ENCODE assay signal across 8 mouse cellular contexts in the genomic region with DNA sequence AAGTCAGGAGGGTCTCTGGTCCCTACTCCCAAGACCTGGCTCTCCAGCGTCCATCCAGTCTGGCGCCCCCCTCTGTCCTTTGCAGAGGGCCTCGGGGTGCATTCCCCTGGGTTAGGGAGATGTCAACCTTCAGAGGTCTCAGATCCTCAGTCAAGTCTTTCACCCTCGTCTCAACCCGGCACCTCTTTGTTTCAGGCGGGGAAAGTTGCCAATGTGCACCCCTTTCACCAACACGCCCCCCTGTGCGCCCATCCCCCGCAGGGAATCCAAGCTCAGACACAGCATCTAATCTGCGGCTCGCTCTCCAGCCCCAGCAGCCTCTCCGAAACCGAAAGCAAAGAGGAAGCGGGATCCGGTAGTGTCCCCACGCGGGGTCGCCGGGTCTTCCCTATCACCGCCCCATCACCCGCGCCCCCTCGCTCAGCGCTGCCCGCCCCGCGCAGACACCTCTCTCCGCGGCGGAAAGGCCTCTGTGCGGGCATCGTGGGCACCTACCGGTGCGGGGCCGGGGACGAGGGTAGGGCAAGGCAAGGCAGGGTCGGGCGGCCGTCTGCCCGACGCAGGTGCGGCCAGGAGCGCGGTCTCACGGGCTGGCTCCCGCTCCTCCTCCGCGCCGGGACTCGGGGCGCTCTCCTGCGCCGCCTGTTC. TPM values are rescaled to one million over a fixed set of nuclear protein-coding genes. Genes with fewer than 3 reads are reported as not detected.
DNase-seq lines count a peak whose midpoint lies in the region; ATAC-seq and TF ChIP-seq lines count a peak whose summit lies in the region.

No protein-coding gene starts in this region.

- H3K27me3 ChIP-seq in ES-Bruce4 (ENCODE audit: control insufficient read depth, insufficient read depth, low read length, poor library complexity, severe bottlenecking), result no peaks in the 10 kb centered on the region
- no peaks in the 10 kb centered on the region for H3K27me3 ChIP-seq in forebrain, embryonic 14.5 days (replicated peaks; ENCODE audit: control insufficient read depth, insufficient read depth, low read length)
- no peaks in the 10 kb centered on the region; the same call in 1 of the 2 replicates for H3K27me3 ChIP-seq in lung, embryonic 16.5 days (ENCODE audit: control insufficient read depth, insufficient read depth, low read depth, low read length)

- H3K9me3 ChIP-seq in ES-Bruce4 (replicated peaks; ENCODE audit: control insufficient read depth, insufficient read depth, low read length, poor library complexity, severe bottlenecking), result no peaks in the 10 kb centered on the region
- H3K9me3 ChIP-seq in forebrain, embryonic 14.5 days (replicated peaks; ENCODE audit: control insufficient read depth, low read length), result no peaks in the 10 kb centered on the region
- no peaks in the 10 kb centered on the region for H3K9me3 ChIP-seq in lung, embryonic 16.5 days (ENCODE audit: control insufficient read depth, low read length)

- peak; percentile 44 for TF ChIP-seq CTCF in ES-Bruce4 (IDR thresholded peaks at IDR 0.05; ENCODE audit: low read depth, low read length)
- peak; percentile 48; the same call in 1 of the 2 replicates for TF ChIP-seq CTCF in olfactory bulb, adult 2 months (IDR thresholded peaks at IDR 0.05; ENCODE audit: insufficient read depth, low read depth, low read length)

- no peaks in the 10 kb centered on the region for H3K36me3 ChIP-seq in ES-Bruce4 (ENCODE audit: control insufficient read depth, insufficient read depth, low read length, poor library complexity, severe bottlenecking)
- H3K36me3 ChIP-seq in forebrain, embryonic 14.5 days (ENCODE audit: control insufficient read depth, insufficient read depth, low read length), result no peaks in the 10 kb centered on the region
- H3K36me3 ChIP-seq in lung, embryonic 16.5 days (ENCODE audit: control insufficient read depth, insufficient read depth, low read length), result no peaks in the 10 kb centered on the region

- no peaks in the 10 kb centered on the region for H3K4me1 ChIP-seq in ES-Bruce4 (ENCODE audit: control insufficient read depth, insufficient read depth, low read length)
- H3K4me1 ChIP-seq in brown adipose tissue, adult 24 weeks (ENCODE audit: control insufficient read depth, insufficient read depth, insufficient read length, low read length), result peaks cover 3% of the 10 kb centered on the region; the same call in 1 of the 2 replicates
- H3K4me1 ChIP-seq in forebrain, embryonic 14.5 days (ENCODE audit: control insufficient read depth, insufficient read depth, low read length), result peaks cover 9% of the 10 kb centered on the region
- peaks cover 4% of the 10 kb centered on the region for H3K4me1 ChIP-seq in lung, embryonic 16.5 days (replicated peaks; ENCODE audit: control insufficient read depth, insufficient read depth, low read length)
- peaks cover 12% of the 10 kb centered on the region; the same call in 1 of the 2 replicates for H3K4me1 ChIP-seq in olfactory bulb, adult 2 months (ENCODE audit: control insufficient read depth, insufficient read depth, low read length)

- no peak for TF ChIP-seq POLR2A in ES-Bruce4 (IDR thresholded peaks at IDR 0.05; ENCODE audit: insufficient read depth, low read length)
- TF ChIP-seq POLR2A in olfactory bulb, adult 2 months (IDR thresholded peaks at IDR 0.05; ENCODE audit: insufficient read depth, low read depth, low read length), result no peak

- H3K4me2 ChIP-seq in forebrain, embryonic 14.5 days (ENCODE audit: low read length), result peak overlapping the region; percentile 81
- H3K4me2 ChIP-seq in lung, embryonic 16.5 days (ENCODE audit: low read depth, low read length), result peak overlapping the region; percentile 87

- no peak for TF ChIP-seq EP300 in ES-Bruce4 (IDR thresholded peaks at IDR 0.05; ENCODE audit: insufficient read depth, low read depth, low read length)

- under 1% methylated on average over 42 of the region's 53 CpGs for WGBS in forebrain, embryonic 14.5 days
- WGBS in lung, embryonic 16.5 days, result under 1% methylated on average over 35 of the region's 53 CpGs
- WGBS in olfactory bulb, adult 2 months, result under 1% methylated on average over 52 of the region's 53 CpGs

- H3K27ac ChIP-seq in ES-Bruce4 (ENCODE audit: insufficient read depth, low read length), result no peak overlapping the region
- peak overlapping the region; percentile 58 for H3K27ac ChIP-seq in brown adipose tissue, adult 24 weeks (replicated peaks; ENCODE audit: low read depth, low read length)
- peak overlapping the region; percentile 82 for H3K27ac ChIP-seq in forebrain, embryonic 14.5 days (ENCODE audit: low read depth, low read length)
- peak overlapping the region; percentile 32; the same call in 1 of the 2 replicates for H3K27ac ChIP-seq in lung, embryonic 16.5 days (ENCODE audit: low read length)
- no peak overlapping the region for H3K27ac ChIP-seq in olfactory bulb, adult 2 months (ENCODE audit: insufficient read depth, low read depth, low read length)

- H3K9ac ChIP-seq in ES-Bruce4 (ENCODE audit: low read depth, poor library complexity, severe bottlenecking), result peak overlapping the region; percentile 75
- H3K9ac ChIP-seq in forebrain, embryonic 14.5 days (ENCODE audit: low read length), result peak overlapping the region; percentile 94
- peak overlapping the region; percentile 81 for H3K9ac ChIP-seq in lung, embryonic 16.5 days (ENCODE audit: low read length)

- peak; percentile 80 for ATAC-seq in forebrain, embryonic 14.5 days
- peak; percentile 71 for ATAC-seq in lung, embryonic 16.5 days (ENCODE audit: low read depth)

- peak; percentile 75 for DNase-seq in forebrain, embryonic 14.5 days (ENCODE audit: low spot score)
- DNase-seq in heart, postnatal 25 days (ENCODE audit: low spot score), result peak; percentile 19
- peak; percentile 22 to 44 for DNase-seq in layer of hippocampus, adult 18-20 months (ENCODE audit: low spot score in 2 of 2)
- DNase-seq in thymus, postnatal 14 days, result peak; percentile 74

- peak overlapping the region; percentile 65 for H3K4me3 ChIP-seq in ES-Bruce4 (ENCODE audit: low read depth, low read length)
- peak overlapping the region; percentile 96 for H3K4me3 ChIP-seq in brown adipose tissue, adult 24 weeks (ENCODE audit: insufficient read depth, low read depth, low read length)
- peak overlapping the region; percentile 94 for H3K4me3 ChIP-seq in forebrain, embryonic 14.5 days (ENCODE audit: low read depth, low read length)
- peak overlapping the region; percentile 90 for H3K4me3 ChIP-seq in lung, embryonic 16.5 days (ENCODE audit: low read length)
- H3K4me3 ChIP-seq in olfactory bulb, adult 2 months (ENCODE audit: insufficient read depth, low read depth, low read length), result peak overlapping the region; percentile 94

- intact Hi-C loops in heart, postnatal 25 days (cut with DNase I), result no loop called here

RNA-seq across cellular contexts. Expression of gene Tmem229b, which starts 0.8 kb away (rescaled TPM):
- 1.4 and 2.3 TPM in 2 replicates for polyA plus RNA-seq in ES-Bruce4 (2011; ENCODE audit: insufficient read depth, insufficient read length, low read depth, missing spikeins)
- polyA plus RNA-seq in brown adipose tissue, adult 24 weeks (2012; ENCODE audit: insufficient read depth, insufficient read length, missing spikeins), result 1.0 and 3.5 TPM in 2 replicates
- 37.7 and 45.5 TPM in 2 replicates for polyA plus RNA-seq in forebrain, embryonic 14.5 days (2014; fragmentation: Nextera tagmentation; extraction: Ambion mirVana)
- total RNA-seq in heart, postnatal 25 days (2021), result 1 to 10 TPM; 3.8 to 5.0 TPM
- total RNA-seq in layer of hippocampus, adult 18-20 months (2021), result 10 to 100 TPM; 26.4 to 26.5 TPM
- polyA plus RNA-seq in lung, embryonic 16.5 days (2015; fragmentation: Nextera tagmentation; extraction: Ambion mirVana), result 6.7 and 9.5 TPM in 2 replicates
- polyA plus RNA-seq in olfactory bulb, adult 2 months (2012; ENCODE audit: insufficient read depth, insufficient read length, low replicate concordance, missing spikeins), result not detected in 2 replicates

RNA-seq across cellular contexts. Expression of gene Plekhh1, which starts 22.4 kb away (rescaled TPM):
- polyA plus RNA-seq in ES-Bruce4 (2011; ENCODE audit: insufficient read depth, insufficient read length, low read depth, missing spikeins), result 34.1 and 39.3 TPM in 2 replicates
- polyA plus RNA-seq in brown adipose tissue, adult 24 weeks (2012; ENCODE audit: insufficient read depth, insufficient read length, missing spikeins), result not detected in 2 replicates
- polyA plus RNA-seq in forebrain, embryonic 14.5 days (2014; fragmentation: Nextera tagmentation; extraction: Ambion mirVana), result 0.95 and 1.3 TPM in 2 replicates
- 1 to 10 TPM; 2.6 to 3.6 TPM for total RNA-seq in heart, postnatal 25 days (2021)
- 10 to 100 TPM; 19.1 to 20.1 TPM for total RNA-seq in layer of hippocampus, adult 18-20 months (2021)
- 2.6 and 3.1 TPM in 2 replicates for polyA plus RNA-seq in lung, embryonic 16.5 days (2015; fragmentation: Nextera tagmentation; extraction: Ambion mirVana)
- not detected in 2 replicates for polyA plus RNA-seq in olfactory bulb, adult 2 months (2012; ENCODE audit: insufficient read depth, insufficient read length, low replicate concordance, missing spikeins)

Comparison
In these comparisons a context has a peak if more than half of its experiments do, and no peak if none do; other contexts are left out.
1. H3K27ac ChIP-seq: peak in brown adipose tissue, adult 24 weeks (single experiment), forebrain, embryonic 14.5 days (single experiment) and lung, embryonic 16.5 days (single experiment); none in ES-Bruce4 (single experiment) and olfactory bulb, adult 2 months (single experiment).
2. DNase-seq: peak in every context shown above with its lines; median percentile 75 in forebrain, embryonic 14.5 days; 74 in thymus, postnatal 14 days; 33 in layer of hippocampus, adult 18-20 months; 19 in heart, postnatal 25 days.
3. Peak in every context shown above with its lines, with median percentiles within 50 percentile points of each other: H3K4me3 ChIP-seq and H3K9ac ChIP-seq.